Mouse (Mus musculus) thymus, adult 2 months (tissue): ENCODE results near the gene Mok. TPM values are rescaled to one million over a fixed set of nuclear protein-coding genes. Genes with fewer than 3 reads are reported as not detected.

Experiments used
- DNase-seq: peaks from one replicate; pipeline ENCODE4 v3.0.0; 2021
- H3K27ac ChIP-seq: fragments of 200-500 bp; 2 replicates; pipeline ENCODE4 v1.5.1; 2012; ENCODE audit warnings: low read length, control low read depth; ENCODE audit not compliant: control insufficient read depth, insufficient read depth
- H3K27me3 ChIP-seq: fragments of 200-500 bp; 2 replicates; pipeline ENCODE4 v1.6.1; 2012; ENCODE audit warnings: mild to moderate bottlenecking, low read length, moderate library complexity, mixed read lengths; ENCODE audit not compliant: control insufficient read depth, insufficient read depth
- H3K36me3 ChIP-seq: fragments of 200-500 bp; 2 replicates; pipeline ENCODE4 v1.6.1; 2012; ENCODE audit warnings: mild to moderate bottlenecking, low read length, moderate library complexity; ENCODE audit not compliant: control insufficient read depth, insufficient read depth
- H3K4me1 ChIP-seq: fragments of 200-500 bp; replicated peaks from 2 replicates; pipeline ENCODE4 v1.6.1; 2012; ENCODE audit warnings: low read length; ENCODE audit not compliant: control insufficient read depth, insufficient read depth
- H3K4me3 ChIP-seq: fragments of 200-500 bp; 2 replicates; pipeline ENCODE4 v1.5.1; 2012; ENCODE audit warnings: mild to moderate bottlenecking, low read length, control low read depth, moderate library complexity; ENCODE audit not compliant: control insufficient read depth, insufficient read depth
- CTCF ChIP-seq: fragments of 200-500 bp; IDR thresholded peaks from 2 replicates; pipeline ENCODE4 v1.5.1; 2012; ENCODE audit warnings: mild to moderate bottlenecking, control low read depth, low read length, moderate library complexity, borderline replicate concordance; ENCODE audit not compliant: control insufficient read depth, poor library complexity, insufficient read depth; ENCODE audit errors: extremely low read depth
- POLR2A ChIP-seq: fragments of 200-500 bp; IDR thresholded peaks from 2 replicates; pipeline ENCODE4 v1.6.1; 2012; ENCODE audit warnings: mild to moderate bottlenecking, low read length, control low read depth, moderate library complexity; ENCODE audit not compliant: control insufficient read depth, poor library complexity, insufficient read depth; ENCODE audit errors: extremely low read depth
- WGBS: fragments of 180-500 bp; shearing (Covaris S2); methylation state at CpG from one replicate; pipeline ENCODE4 v1.1.7; 2018; 5-methylcytosine and 5-hydroxymethylcytosine counted together
- polyA plus RNA-seq: library from polyadenylated mRNA; depleted of rRNA; stranded (reverse); fragments of >200 nt; gene quantifications from 2 replicates; pipeline ENCODE4 v1.2.3, GENCODE M21; 2012; rRNA removed

The Mok gene
- polyA plus RNA-seq, 1 experiment: 1.4 TPM

DNA sequence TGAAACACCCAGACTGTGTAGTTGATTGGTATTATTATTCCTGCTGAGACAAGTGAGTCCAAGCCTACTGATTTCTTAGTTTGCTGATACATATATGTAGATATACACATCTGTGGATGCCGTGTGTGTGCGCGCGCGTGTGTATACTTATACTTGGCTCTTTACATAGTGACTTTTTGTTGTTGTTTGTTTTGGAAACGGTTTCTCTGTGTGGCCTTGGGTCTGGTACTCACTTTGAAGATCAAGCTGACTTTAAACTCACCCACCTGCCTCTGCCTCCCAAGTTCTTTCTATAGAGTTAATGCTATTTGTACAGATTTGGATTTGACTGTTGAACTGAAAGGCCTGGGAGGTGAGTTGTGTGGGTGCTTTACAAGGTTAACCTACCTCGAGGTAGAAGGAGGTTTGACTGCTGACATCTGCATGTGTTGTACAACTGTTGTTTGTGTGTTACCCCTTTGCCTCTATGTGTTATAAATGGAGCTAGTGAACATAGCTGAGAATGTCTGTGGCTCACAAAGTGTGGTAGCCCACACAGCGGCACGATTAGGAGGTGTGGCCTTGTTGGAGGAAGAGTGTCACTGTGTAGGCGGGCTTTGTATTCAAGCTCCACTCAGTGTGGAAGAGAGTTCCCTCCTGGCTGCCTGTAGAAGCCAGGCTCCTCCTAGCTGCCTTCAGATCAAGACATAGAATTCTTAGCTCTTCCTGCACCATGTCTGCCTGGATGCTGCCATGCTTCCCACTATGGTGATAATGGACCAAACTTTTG, 70.1 kb downstream of the Mok start:
- H3K36me3 ChIP-seq: no peaks in the 10 kb centered on the region
- DNase-seq: peak; percentile 31
- no peaks in the 10 kb centered on the region for H3K27me3 ChIP-seq
- no peak overlapping the region for H3K4me3 ChIP-seq
- peaks cover 12% of the 10 kb centered on the region for H3K4me1 ChIP-seq
- 61% methylated on average over 10 of the region's 10 CpGs for WGBS
- H3K27ac ChIP-seq: no peak overlapping the region
- no peak for TF ChIP-seq CTCF
- TF ChIP-seq POLR2A: no peak

- Histone ChIP-seq H3K4me1 (peaks cover 12% of the 10 kb centered on the region), H3K36me3 (no peaks in the 10 kb centered on the region), H3K4me3 (no peak overlapping the region), H3K27me3 (no peaks in the 10 kb centered on the region), H3K27ac (no peak overlapping the region)
- no peak for TF ChIP-seq CTCF
- TF ChIP-seq POLR2A: no peak
- no peak for DNase-seq
- 84% methylated on average over 6 of the region's 6 CpGs for WGBS
These were observed 71.0 kb downstream of the Mok start for GRCm38 (mm10) chr12:110769660-110770297.

DNA sequence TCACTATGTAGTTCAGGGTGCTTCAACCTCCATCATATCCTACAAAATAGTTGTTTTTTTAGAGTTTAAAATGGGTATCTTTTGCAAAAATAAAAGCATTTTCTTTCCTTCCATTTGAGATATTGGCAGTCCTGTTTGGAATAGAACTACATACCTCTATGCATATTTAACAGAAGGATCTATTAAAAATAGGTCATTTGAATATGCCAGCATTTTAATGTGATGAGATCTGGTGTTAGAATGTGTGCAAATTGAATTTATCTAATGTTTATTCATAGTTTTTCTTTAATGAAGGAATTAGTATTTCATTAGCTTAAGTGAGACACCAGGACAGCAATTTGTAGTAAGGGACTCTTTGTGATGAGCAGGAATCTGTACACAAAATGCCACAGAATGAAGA, 72.2 kb downstream of the Mok start:
- Histone ChIP-seq H3K27me3 (no peaks in the 10 kb centered on the region), H3K4me3 (no peak overlapping the region), H3K27ac (no peak overlapping the region), H3K36me3 (no peaks in the 10 kb centered on the region), H3K4me1 (peaks cover 16% of the 10 kb centered on the region)
- TF ChIP-seq CTCF: no peak
- no peak for TF ChIP-seq POLR2A
- no peak for DNase-seq

DNA sequence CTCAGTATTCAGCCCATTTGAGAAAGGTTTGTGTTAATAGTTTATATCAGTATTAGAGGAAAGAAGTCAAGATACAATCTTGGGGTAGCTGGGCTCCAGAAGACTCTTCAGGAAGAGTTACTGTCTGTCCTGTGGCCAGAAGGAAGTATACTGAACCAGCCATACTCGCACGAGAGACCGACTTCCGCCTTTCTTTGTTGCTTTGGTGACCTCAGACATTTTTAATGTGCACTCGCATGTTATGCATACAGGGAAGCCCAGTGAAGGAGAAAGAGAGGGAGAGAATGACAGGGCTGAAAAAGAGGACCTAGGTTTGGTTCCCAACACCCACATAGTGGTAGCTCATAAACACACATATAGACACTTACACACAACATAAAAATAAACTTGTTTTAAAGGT, 76.2 kb downstream of the Mok start:
- Histone ChIP-seq H3K27ac (no peak overlapping the region), H3K4me1 (peaks cover 19% of the 10 kb centered on the region), H3K4me3 (no peak overlapping the region), H3K36me3 (no peaks in the 10 kb centered on the region), H3K27me3 (no peaks in the 10 kb centered on the region)
- WGBS: 13% methylated on average over 5 of the region's 5 CpGs
- no peak for DNase-seq
- TF ChIP-seq POLR2A: no peak
- no peak for TF ChIP-seq CTCF

GRCm38 (mm10) chr12:110762321-110762720, 78.4 kb downstream of the Mok start:
- H3K4me3 ChIP-seq: no peak overlapping the region
- TF ChIP-seq CTCF (no peak), POLR2A (no peak)

GRCm38 (mm10) chr12:110758932-110759331, 81.8 kb downstream of the Mok start:
- no peak for DNase-seq
- Histone ChIP-seq H3K4me3 (no peak overlapping the region), H3K27ac (peak overlapping the region; percentile 92), H3K27me3 (no peaks in the 10 kb centered on the region), H3K4me1 (peaks cover 20% of the 10 kb centered on the region), H3K36me3 (peaks cover 6% of the 10 kb centered on the region)
- 6% methylated on average over 8 of the region's 8 CpGs for WGBS
- TF ChIP-seq POLR2A (no peak), CTCF (no peak)

More at GRCm38 (mm10) chr12:110762321-110762720, 78.4 kb downstream of the Mok start:
- H3K4me1 ChIP-seq: peaks cover 28% of the 10 kb centered on the region
- H3K27me3 ChIP-seq: no peaks in the 10 kb centered on the region
- no peak for DNase-seq
- WGBS: 84% methylated on average over 2 of the region's 2 CpGs
- H3K36me3 ChIP-seq: no peaks in the 10 kb centered on the region
- H3K27ac ChIP-seq: no peak overlapping the region

Other genes with a start within 250 kb of the Mok start
- 332 and 341 TPM in 2 replicates for gene Dync1h1, start 239.5 kb downstream of the Mok start, polyA plus RNA-seq
- gene 1700001K19Rik, start 158.3 kb downstream of the Mok start, polyA plus RNA-seq: 0.16 TPM in 1 of 2 replicates, not detected in the other
- gene Hsp90aa1, start 138.2 kb downstream of the Mok start, polyA plus RNA-seq: 168 and 181 TPM in 2 replicates
- gene Wdr20, start 103.0 kb downstream of the Mok start, polyA plus RNA-seq: 29.9 and 31.7 TPM in 2 replicates
- gene Zfp839, start 9.3 kb upstream of the Mok start, polyA plus RNA-seq: 4.2 and 5.5 TPM in 2 replicates
- 52.0 and 53.7 TPM in 2 replicates for gene Cinp, start 48.2 kb upstream of the Mok start, polyA plus RNA-seq
- gene Tecpr2, start 48.3 kb upstream of the Mok start, polyA plus RNA-seq: 9.3 and 9.6 TPM in 2 replicates
- 32.6 and 33.0 TPM in 2 replicates for gene Ankrd9, start 138.1 kb upstream of the Mok start, polyA plus RNA-seq
- gene Rcor1, start 198.4 kb upstream of the Mok start, polyA plus RNA-seq: 21.9 and 24.4 TPM in 2 replicates